Mouse (Mus musculus) CD4-positive naive resting alpha-beta T cell, adult 76 days (primary cell): ENCODE results near the gene Chd4. TPM values are rescaled to one million over a fixed set of nuclear protein-coding genes. Genes with fewer than 3 reads are reported as not detected.

Experiments
- total RNA-seq: library from RNA; stranded (reverse); gene quantifications from one replicate; pipeline ENCODE4 v1.2.4, GENCODE M21; 2023

Gene Chd4
- 269 TPM for total RNA-seq

DNA sequence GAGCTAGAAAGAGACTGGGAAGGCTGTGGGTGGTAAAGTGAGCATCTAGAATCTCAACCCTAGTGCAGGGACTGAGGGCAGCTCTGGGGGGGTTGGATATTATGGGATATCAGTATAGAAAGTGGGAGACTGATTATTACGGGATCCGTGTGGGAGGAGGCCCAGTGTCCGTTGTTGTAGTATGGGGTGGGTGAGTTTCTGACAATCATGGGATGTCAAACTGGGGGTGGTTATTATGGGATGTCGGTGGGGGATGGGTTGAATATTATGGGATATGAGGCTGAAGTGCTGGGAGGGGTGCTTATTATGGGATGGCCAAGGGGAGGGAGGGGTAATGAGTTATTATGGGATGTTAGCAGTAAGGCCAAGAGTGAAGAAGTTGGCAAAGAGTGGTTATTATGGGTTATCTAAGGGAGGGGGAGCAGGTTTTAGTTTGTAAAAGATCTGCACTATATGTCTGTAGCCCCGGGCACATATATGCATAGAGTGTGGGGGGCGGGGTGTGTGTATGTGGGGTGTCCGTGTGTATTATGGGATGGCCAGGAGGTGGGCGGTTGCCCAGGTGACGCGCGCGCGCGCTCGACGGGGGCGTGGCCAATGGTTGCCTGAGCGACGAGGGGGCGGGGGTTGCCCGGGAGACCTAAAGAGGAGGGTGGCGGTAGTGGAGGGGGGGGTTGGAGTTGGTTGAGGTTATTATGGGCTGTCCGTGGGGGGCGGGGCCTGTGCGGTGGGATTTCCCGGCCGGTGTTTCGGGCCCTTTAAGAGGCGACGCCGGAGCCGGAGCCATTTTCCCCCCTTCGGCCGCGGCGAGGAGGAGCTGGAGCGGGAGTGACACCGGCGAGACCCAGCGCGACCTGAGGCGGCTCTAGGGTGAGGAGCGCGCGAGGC lies at the start of gene Chd4:
TSS of gene Chd4 (plus strand) at position 591 of the 888 bp plus-strand sequence.

GRCm38 (mm10) chr6:125049678-125050077 lies 46.1 kb upstream of the Chd4 start, which contains the start of gene Acrbp:
Acrbp (plus strand) TSS chr6:125049689.

GRCm38 (mm10) chr6:125067571-125067995 lies 28.2 kb upstream of the Chd4 start, which contains the start of gene Lpar5:
Lpar5 (plus strand) TSS chr6:125067920.

GRCm38 (mm10) chr6:125131302-125132156 lies 35.7 kb downstream of the Chd4 start, which contains the start of gene Nop2:
Nop2 (plus strand) TSS chr6:125131909.

DNA sequence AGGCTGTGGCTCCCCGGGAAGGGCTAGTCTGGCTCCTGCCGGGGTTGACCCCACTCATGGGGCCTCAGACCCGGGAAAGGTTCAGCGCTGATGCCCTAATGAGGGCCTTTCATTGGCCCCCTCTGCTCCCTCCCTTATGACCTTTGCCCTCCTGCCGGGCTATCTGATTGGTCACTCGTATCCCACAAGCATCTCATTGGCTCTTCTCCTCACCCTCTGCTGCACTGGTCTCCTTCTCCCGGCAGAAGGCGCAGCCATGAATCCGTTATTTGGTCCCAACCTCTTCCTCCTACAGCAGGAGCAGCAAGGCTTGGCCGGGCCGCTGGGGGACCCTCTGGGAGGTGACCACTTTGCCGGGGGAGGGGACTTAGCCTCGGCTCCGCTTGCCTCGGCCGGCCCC lies 49.2 kb downstream of the Chd4 start, which contains the start of gene Iffo1:
TSS of gene Iffo1 (plus strand) at position 241 of the 400 bp plus-strand sequence.

DNA sequence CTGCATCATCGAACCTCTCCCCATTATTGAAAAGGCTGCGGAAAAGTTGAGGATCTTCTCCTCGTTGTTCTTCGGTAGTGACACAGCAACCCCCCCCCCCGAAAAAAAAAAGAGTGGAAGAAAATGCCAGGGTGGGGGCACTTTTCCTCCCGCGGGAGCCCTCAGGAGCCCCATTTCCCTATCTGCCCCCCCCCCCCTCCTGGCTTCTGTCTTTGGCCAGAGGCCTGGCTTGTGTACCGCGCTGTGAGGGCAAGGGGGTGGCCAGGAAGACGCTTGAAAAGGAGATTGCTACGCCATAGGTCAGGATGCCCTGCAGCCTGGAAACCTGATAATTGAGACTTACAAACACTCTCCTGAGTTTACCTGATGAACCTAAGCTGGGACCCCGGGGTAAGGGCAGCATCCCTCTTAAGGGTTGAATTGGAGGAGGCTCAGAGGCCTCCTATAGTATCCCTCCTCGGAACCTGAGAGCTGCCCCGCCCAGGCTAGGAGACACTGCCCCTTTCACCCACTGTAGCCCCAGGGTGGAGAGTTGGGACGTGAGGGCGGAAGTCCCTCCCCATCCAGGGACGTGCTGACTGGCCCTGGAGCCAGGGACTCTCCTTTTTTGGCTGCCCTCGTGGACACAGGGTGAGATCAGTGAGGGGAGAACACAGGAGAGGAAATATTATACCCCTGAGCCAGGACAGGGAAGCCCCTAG lies 70.4 kb downstream of the Chd4 start, which contains the start of gene Gapdh:
TSS of gene Gapdh (minus strand) at position 417 of the 701 bp plus-strand sequence.

Other genes with a start within 250 kb of the Chd4 start
- not detected for gene P3h3, start 238.2 kb upstream of the Chd4 start, total RNA-seq
- 0.82 TPM for gene Gpr162, start 232.0 kb upstream of the Chd4 start, total RNA-seq
- gene Cd4, start 207.8 kb upstream of the Chd4 start, total RNA-seq = 401 TPM
- 2.6 TPM for gene Lag3, start 184.3 kb upstream of the Chd4 start, total RNA-seq
- gene Ptms, start 175.9 kb upstream of the Chd4 start, total RNA-seq = 60.5 TPM
- gene Mlf2, start 164.6 kb upstream of the Chd4 start, total RNA-seq = 72.1 TPM
- 40.5 TPM for gene Cops7a, start 130.4 kb upstream of the Chd4 start, total RNA-seq
- gene Pianp, start 99.3 kb upstream of the Chd4 start, total RNA-seq = 1.1 TPM
- gene Zfp384, start 86.8 kb upstream of the Chd4 start, total RNA-seq = 79.4 TPM
- 72.1 TPM for gene Ing4, start 56.2 kb upstream of the Chd4 start, total RNA-seq
- 10.1 TPM for gene Acrbp, start 46.3 kb upstream of the Chd4 start, total RNA-seq
- 12.8 TPM for gene Lpar5, start 28.1 kb upstream of the Chd4 start, total RNA-seq
- 31.9 TPM for gene Nop2, start 35.9 kb downstream of the Chd4 start, total RNA-seq
- gene Iffo1, start 49.3 kb downstream of the Chd4 start, total RNA-seq = 32.4 TPM
- 445 TPM for gene Gapdh, start 70.5 kb downstream of the Chd4 start, total RNA-seq
- gene Ncapd2, start 95.7 kb downstream of the Chd4 start, total RNA-seq = 28.7 TPM
- gene Mrpl51, start 95.8 kb downstream of the Chd4 start, total RNA-seq = 19.4 TPM
- 95.8 TPM for gene Vamp1, start 119.6 kb downstream of the Chd4 start, total RNA-seq
- 29.7 TPM for gene Tapbpl, start 135.9 kb downstream of the Chd4 start, total RNA-seq
- gene Cd27, start 141.0 kb downstream of the Chd4 start, total RNA-seq = 174 TPM
- gene Tuba3a, start 190.1 kb downstream of the Chd4 start, total RNA-seq = not detected
- 0.88 TPM for gene Ltbr, start 217.9 kb downstream of the Chd4 start, total RNA-seq
- gene Scnn1a, start 224.7 kb downstream of the Chd4 start, total RNA-seq = not detected